Mouse (Mus musculus) hindbrain, embryonic 14.5 days (tissue): Measurements from ENCODE around the gene Bzw2. TPM values are rescaled to one million over a fixed set of nuclear protein-coding genes. Genes with fewer than 3 reads are reported as not detected.

Source experiments
- ATAC-seq: fragments of 200-750 bp; cut with Nextera tagmentation; 2 replicates; pipeline ENCODE4 v1.8.0; 2017; ENCODE audit warnings: moderate number of reproducible peaks, mild to moderate bottlenecking, moderate TSS enrichment, moderate library complexity; ENCODE audit not compliant: low FRiP score
- DNase-seq: peaks from one replicate; pipeline ENCODE4 v3.0.0-alpha.2; 2015; ENCODE audit warnings: low spot score
- H3K27ac ChIP-seq: fragments of 300-500 bp; sonication (generic); 2 replicates; pipeline ENCODE4 v1.5.1; 2014; ENCODE audit warnings: mild to moderate bottlenecking, moderate library complexity
- H3K27me3 ChIP-seq: fragments of 300-500 bp; sonication (generic); 2 replicates; pipeline ENCODE4 v1.6.1; 2014; ENCODE audit warnings: mild to moderate bottlenecking, low read length, mixed read lengths; ENCODE audit not compliant: control insufficient read depth, insufficient read depth
- H3K36me3 ChIP-seq: fragments of 300-500 bp; sonication (generic); replicated peaks from 2 replicates; pipeline ENCODE4 v1.6.1; 2014; ENCODE audit not compliant: control insufficient read depth, insufficient read depth
- H3K4me1 ChIP-seq: fragments of 300-500 bp; sonication (generic); replicated peaks from 2 replicates; pipeline ENCODE4 v1.6.1; 2014; ENCODE audit warnings: antibody characterized with exemption, low read length, mixed read lengths; ENCODE audit not compliant: control insufficient read depth, insufficient read depth
- H3K4me2 ChIP-seq: fragments of 300-500 bp; sonication (generic); replicated peaks from 2 replicates; pipeline ENCODE4 v1.6.1; 2014; ENCODE audit warnings: mild to moderate bottlenecking, moderate library complexity
- H3K4me3 ChIP-seq: fragments of 300-500 bp; sonication (generic); replicated peaks from 2 replicates; pipeline ENCODE4 v1.5.1; 2014; ENCODE audit warnings: mild to moderate bottlenecking, low read length
- H3K9ac ChIP-seq: fragments of 300-500 bp; sonication (generic); 2 replicates; pipeline ENCODE4 v1.6.1; 2014
- H3K9me3 ChIP-seq: fragments of 300-500 bp; sonication (generic); 2 replicates; pipeline ENCODE4 v1.6.1; 2016; ENCODE audit warnings: low read length; ENCODE audit not compliant: control insufficient read depth
- WGBS: fragments of 180-500 bp; shearing (Covaris S2); extraction: QIAGEN DNeasy Blood & Tissue Kit; methylation state at CpG from one replicate; pipeline ENCODE4 v1.1.7; 2014; 5-methylcytosine and 5-hydroxymethylcytosine counted together
- polyA plus RNA-seq: library from polyadenylated mRNA; unstranded; fragments of >200 nt; fragmentation: Nextera tagmentation; extraction: Ambion mirVana; gene quantifications from 2 replicates; pipeline ENCODE4 v1.2.1, GENCODE M21; 2014

Gene Bzw2
- polyA plus RNA-seq, 1 experiment from 2014 or later: 402 TPM

- Histone ChIP-seq H3K27me3 (no peaks in the 10 kb centered on the region), H3K36me3 (no peaks in the 10 kb centered on the region), H3K4me2 (no peak overlapping the region), H3K4me1 (no peaks in the 10 kb centered on the region), H3K4me3 (no peak overlapping the region), H3K9ac (no peak overlapping the region), H3K9me3 (peaks cover 13% of the 10 kb centered on the region), H3K27ac (no peak overlapping the region)
- no peak for ATAC-seq
- WGBS: 59% methylated on average over 1 of the region's 1 CpGs
- DNase-seq: no peak
These were observed 92.0 kb downstream of the Bzw2 start for GRCm38 (mm10) chr12:36065911-36066310.

DNA sequence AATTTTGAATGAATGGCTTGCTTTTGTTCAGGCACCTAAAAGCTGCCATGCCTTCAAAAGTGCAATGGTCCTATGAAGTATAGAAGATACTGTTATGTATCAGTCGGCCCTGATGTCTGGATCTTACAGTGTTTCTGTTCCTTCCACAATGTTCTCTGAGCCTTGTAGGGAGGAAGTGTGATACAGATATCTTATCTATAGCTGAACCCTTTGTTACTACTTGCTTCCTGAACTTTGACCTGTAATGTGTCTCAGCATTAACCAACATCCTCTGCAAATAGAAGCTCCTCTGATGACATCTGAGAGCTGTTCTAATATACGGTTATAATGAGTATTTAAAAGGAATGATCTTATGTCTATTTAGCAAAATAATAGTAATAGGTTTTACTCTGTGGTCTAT lies 100.2 kb downstream of the Bzw2 start:
- Histone ChIP-seq H3K4me3 (no peak overlapping the region), H3K4me1 (no peaks in the 10 kb centered on the region), H3K27me3 (no peaks in the 10 kb centered on the region), H3K9ac (no peak overlapping the region), H3K36me3 (no peaks in the 10 kb centered on the region), H3K27ac (no peak overlapping the region), H3K9me3 (no peaks in the 10 kb centered on the region), H3K4me2 (no peak overlapping the region)
- 92% methylated on average over 2 of the region's 2 CpGs for WGBS
- no peak for DNase-seq
- ATAC-seq: no peak

GRCm38 (mm10) chr12:36050276-36050675 lies 107.6 kb downstream of the Bzw2 start:
- no peaks in the 10 kb centered on the region for H3K4me1 ChIP-seq
- H3K4me3 ChIP-seq: no peak overlapping the region
- no peak for ATAC-seq
- H3K9me3 ChIP-seq: no peaks in the 10 kb centered on the region
- no peak overlapping the region for H3K9ac ChIP-seq
- 86% methylated on average over 1 of the region's 1 CpGs for WGBS
- no peaks in the 10 kb centered on the region for H3K36me3 ChIP-seq
- H3K27me3 ChIP-seq: no peaks in the 10 kb centered on the region
- no peak for DNase-seq
- H3K4me2 ChIP-seq: no peak overlapping the region
- H3K27ac ChIP-seq: no peak overlapping the region

GRCm38 (mm10) chr12:36047593-36047992 lies 110.3 kb downstream of the Bzw2 start:
- Histone ChIP-seq H3K9ac (no peak overlapping the region), H3K36me3 (no peaks in the 10 kb centered on the region), H3K27me3 (no peaks in the 10 kb centered on the region), H3K9me3 (no peaks in the 10 kb centered on the region), H3K4me3 (no peak overlapping the region), H3K27ac (no peak overlapping the region), H3K4me2 (no peak overlapping the region), H3K4me1 (no peaks in the 10 kb centered on the region)
- no peak for DNase-seq
- no peak for ATAC-seq
- WGBS: 80% methylated on average over 2 of the region's 2 CpGs

- Histone ChIP-seq H3K27me3 (no peaks in the 10 kb centered on the region), H3K36me3 (no peaks in the 10 kb centered on the region), H3K27ac (no peak overlapping the region), H3K4me3 (no peak overlapping the region), H3K4me2 (no peak overlapping the region), H3K4me1 (no peaks in the 10 kb centered on the region), H3K9me3 (no peaks in the 10 kb centered on the region), H3K9ac (no peak overlapping the region)
- ATAC-seq: no peak
- DNase-seq: no peak
- WGBS: 62% methylated on average over 5 of the region's 5 CpGs
These were observed 111.7 kb downstream of the Bzw2 start for GRCm38 (mm10) chr12:36046196-36046595.

- Histone ChIP-seq H3K4me1 (peaks cover 14% of the 10 kb centered on the region; the same call in 1 of the 2 replicates), H3K4me3 (no peak overlapping the region), H3K9me3 (no peaks in the 10 kb centered on the region), H3K9ac (no peak overlapping the region), H3K36me3 (no peaks in the 10 kb centered on the region), H3K4me2 (no peak overlapping the region), H3K27me3 (no peaks in the 10 kb centered on the region), H3K27ac (no peak overlapping the region)
- WGBS: 83% methylated on average over 2 of the region's 2 CpGs
- ATAC-seq (no peak), DNase-seq (no peak)
These were observed 113.2 kb downstream of the Bzw2 start for GRCm38 (mm10) chr12:36044691-36045090.

DNA sequence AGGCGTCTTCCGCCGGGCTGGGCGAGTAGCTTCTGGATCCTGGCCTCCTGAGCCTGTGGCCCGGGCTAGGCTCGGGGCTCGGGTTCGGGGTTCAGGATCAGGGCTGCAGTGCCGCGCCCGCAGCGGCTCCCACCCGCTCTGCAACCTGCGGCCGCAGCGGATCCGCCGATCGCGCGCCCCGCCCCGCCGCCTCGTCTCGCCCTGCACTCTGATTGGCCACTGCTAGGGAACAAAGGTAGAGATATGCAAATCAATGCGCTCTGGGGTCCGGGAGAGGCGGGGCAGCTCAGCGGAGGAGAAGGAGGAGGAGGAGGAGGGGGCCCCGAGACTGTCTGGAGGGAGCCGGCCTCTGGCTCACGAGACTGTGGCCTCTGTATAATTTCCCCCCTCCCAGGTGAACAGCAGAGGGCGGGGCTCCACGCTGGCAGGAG lies 115.5 kb downstream of the Bzw2 start, which contains the start of gene Tspan13:
Gene Tspan13 (minus strand): TSS at position 153 of the 431 bp plus-strand sequence.
- H3K27ac ChIP-seq: peak within 1 kb of the TSS; percentile 96
- no peaks in the 10 kb centered on the region for H3K36me3 ChIP-seq
- H3K9me3 ChIP-seq: no peaks in the 10 kb centered on the region
- ATAC-seq (peak; percentile 98), DNase-seq (peak; percentile 90)
- peaks cover 19% of the 10 kb centered on the region; the same call in 1 of the 2 replicates for H3K4me1 ChIP-seq
- H3K27me3 ChIP-seq: no peaks in the 10 kb centered on the region
- peak within 1 kb of the TSS; percentile 76 for H3K4me2 ChIP-seq
- H3K4me3 ChIP-seq: peak within 1 kb of the TSS; percentile 81
- peak within 1 kb of the TSS; percentile 98 for H3K9ac ChIP-seq
- 0% methylated on average over 31 of the region's 35 CpGs for WGBS

Other genes with a start within 250 kb of the Bzw2 start
- 0.90 TPM in 1 of 2 replicates, not detected in the other for gene Agr3, start 232.5 kb downstream of the Bzw2 start, polyA plus RNA-seq
- gene Agr2, start 165.2 kb downstream of the Bzw2 start, polyA plus RNA-seq: not detected in 2 replicates
- gene Tspan13, start 115.6 kb downstream of the Bzw2 start, polyA plus RNA-seq: 348 and 382 TPM in 2 replicates
- 78.7 and 88.0 TPM in 2 replicates for gene Ankmy2, start 966 bp downstream of the Bzw2 start, polyA plus RNA-seq
- not detected in 2 replicates for gene Lrrc72, start 95.3 kb upstream of the Bzw2 start, polyA plus RNA-seq
- 23.7 and 32.2 TPM in 2 replicates for gene Sostdc1, start 156.1 kb upstream of the Bzw2 start, polyA plus RNA-seq
- 14.9 and 16.1 TPM in 2 replicates for gene Ispd, start 223.4 kb upstream of the Bzw2 start, polyA plus RNA-seq
- 2.7 and 2.8 TPM in 2 replicates for gene D630036H23Rik, start 224.1 kb upstream of the Bzw2 start, polyA plus RNA-seq